Comparison of ENCODE assay signal across 8 mouse cellular contexts in genomic region chr16:20677974-20678675, GRCm38 (mm10). TPM values are rescaled to one million over a fixed set of nuclear protein-coding genes. Genes with fewer than 3 reads are reported as not detected.
A peak's percentile ranks its signal among the peaks of the same experiment; 100 is the strongest.
DNase-seq lines count a peak whose midpoint lies in the region; ATAC-seq and TF ChIP-seq lines count a peak whose summit lies in the region.

No protein-coding gene starts in this region.

- peak; percentile 68 for DNase-seq in liver
- DNase-seq in liver, embryonic 11.5 days (ENCODE audit: low spot score), result no peak
- DNase-seq in cerebellum, adult 2 months, result peak; percentile 81 to 87
- DNase-seq in gonadal fat pad, adult 2 months (ENCODE audit: low read depth), result peak; percentile 56
- peak; percentile 75 to 77 for DNase-seq in layer of hippocampus, adult 8-10 months (ENCODE audit: low spot score in 2 of 2)
- DNase-seq in lung, postnatal 36 days, result peak; percentile 95
- DNase-seq in urinary bladder, adult 18-20 months (ENCODE audit: low spot score in 2 of 2), result peak; percentile 79 to 88
- no peak for DNase-seq in neural tube, embryonic 10.5 days (ENCODE audit: extremely low spot score, low spot score)

- H3K4me3 ChIP-seq in liver, embryonic 11.5 days (ENCODE audit: low read depth, low read length), result no peak overlapping the region
- H3K4me3 ChIP-seq in cerebellum, adult 2 months (replicated peaks; ENCODE audit: insufficient read depth, low read depth, low read length), result no peak overlapping the region

- TF ChIP-seq POLR2A in cerebellum, adult 2 months (IDR thresholded peaks at IDR 0.05; ENCODE audit: borderline replicate concordance, insufficient read depth, low read length), result no peak

- no peak overlapping the region for H3K4me2 ChIP-seq in liver, embryonic 11.5 days

- H3K36me3 ChIP-seq in liver, embryonic 11.5 days (ENCODE audit: control insufficient read depth, insufficient read depth, low read length), result peaks cover 75% of the 10 kb centered on the region

- ATAC-seq in liver, embryonic 11.5 days (replicated peaks; ENCODE audit: low FRiP score), result no peak

- peaks cover 16% of the 10 kb centered on the region for H3K4me1 ChIP-seq in liver, embryonic 11.5 days (replicated peaks; ENCODE audit: control insufficient read depth, insufficient read depth, low read length)
- H3K4me1 ChIP-seq in cerebellum, adult 2 months (ENCODE audit: control insufficient read depth, insufficient read depth, low read length), result peaks cover 19% of the 10 kb centered on the region

- 86% methylated on average over 10 of the region's 10 CpGs for WGBS in liver, embryonic 11.5 days
- 25% methylated on average over 10 of the region's 10 CpGs for WGBS in cerebellum, adult 2 months

- H3K27me3 ChIP-seq in liver, embryonic 11.5 days (replicated peaks; ENCODE audit: control insufficient read depth, insufficient read depth, low read length), result no peaks in the 10 kb centered on the region
- no peaks in the 10 kb centered on the region for H3K27me3 ChIP-seq in cerebellum, adult 2 months (ENCODE audit: control insufficient read depth, insufficient read depth, low read length)

- TF ChIP-seq CTCF in cerebellum, adult 2 months (IDR thresholded peaks at IDR 0.05; ENCODE audit: borderline replicate concordance, insufficient read depth, low read depth, low read length), result no peak

- no peak overlapping the region for H3K9ac ChIP-seq in liver, embryonic 11.5 days (ENCODE audit: low read depth, low read length)

- no peak overlapping the region for H3K27ac ChIP-seq in liver, embryonic 11.5 days (ENCODE audit: low read depth, low read length)
- no peak overlapping the region for H3K27ac ChIP-seq in cerebellum, adult 2 months (ENCODE audit: insufficient read depth, low read length)

- no peaks in the 10 kb centered on the region for H3K9me3 ChIP-seq in liver, embryonic 11.5 days (ENCODE audit: control insufficient read depth, low read length)

RNA-seq across cellular contexts. Expression of gene Eif4g1, which starts 10.0 kb away (rescaled TPM):
- polyA plus RNA-seq in liver, embryonic 11.5 days (2014; fragmentation: Nextera tagmentation; extraction: Ambion mirVana), result 185 and 196 TPM in 2 replicates
- 184 and 193 TPM in 2 replicates for polyA plus RNA-seq in cerebellum, adult 2 months (2012; rRNA removed)
- 338 and 402 TPM in 2 replicates for polyA plus RNA-seq in gonadal fat pad, adult 2 months (2012; rRNA removed)
- total RNA-seq in layer of hippocampus, adult 8-10 months (2022), result 100 to 1,000 TPM; 273 to 282 (median 281) TPM

RNA-seq across cellular contexts. Expression of gene Fam131a, which starts 14.9 kb away (rescaled TPM):
- 2.1 TPM in 2 replicates for polyA plus RNA-seq in liver, embryonic 11.5 days (2014; fragmentation: Nextera tagmentation; extraction: Ambion mirVana)
- polyA plus RNA-seq in cerebellum, adult 2 months (2012; rRNA removed), result 123 and 137 TPM in 2 replicates
- polyA plus RNA-seq in gonadal fat pad, adult 2 months (2012; rRNA removed), result 11.8 and 12.7 TPM in 2 replicates
- total RNA-seq in layer of hippocampus, adult 8-10 months (2022), result 100 to 1,000 TPM; 395 to 431 (median 412) TPM

RNA-seq across cellular contexts. Expression of gene Psmd2, which starts 26.7 kb away (rescaled TPM):
- polyA plus RNA-seq in liver, embryonic 11.5 days (2014; fragmentation: Nextera tagmentation; extraction: Ambion mirVana), result 354 and 386 TPM in 2 replicates
- 203 and 204 TPM in 2 replicates for polyA plus RNA-seq in cerebellum, adult 2 months (2012; rRNA removed)
- 110 and 118 TPM in 2 replicates for polyA plus RNA-seq in gonadal fat pad, adult 2 months (2012; rRNA removed)
- 100 to 1,000 TPM; 222 to 231 (median 228) TPM for total RNA-seq in layer of hippocampus, adult 8-10 months (2022)

RNA-seq across cellular contexts. Expression of gene Polr2h, which starts 39.3 kb away (rescaled TPM):
- polyA plus RNA-seq in liver, embryonic 11.5 days (2014; fragmentation: Nextera tagmentation; extraction: Ambion mirVana), result 124 and 127 TPM in 2 replicates
- 38.6 and 41.2 TPM in 2 replicates for polyA plus RNA-seq in cerebellum, adult 2 months (2012; rRNA removed)
- 19.2 and 21.3 TPM in 2 replicates for polyA plus RNA-seq in gonadal fat pad, adult 2 months (2012; rRNA removed)
- 10 to 100 TPM; 18.6 to 29.3 (median 22.7) TPM for total RNA-seq in layer of hippocampus, adult 8-10 months (2022)

RNA-seq across cellular contexts. Expression of gene Clcn2, which starts 39.4 kb away (rescaled TPM):
- 14.4 and 15.3 TPM in 2 replicates for polyA plus RNA-seq in liver, embryonic 11.5 days (2014; fragmentation: Nextera tagmentation; extraction: Ambion mirVana)
- polyA plus RNA-seq in cerebellum, adult 2 months (2012; rRNA removed), result 94.4 and 97.2 TPM in 2 replicates
- polyA plus RNA-seq in gonadal fat pad, adult 2 months (2012; rRNA removed), result 17.3 and 19.3 TPM in 2 replicates
- 100 to 1,000 TPM in 1 of 4 experiments, 10 to 100 TPM in 3; 83.1 to 103 (median 87.5) TPM for total RNA-seq in layer of hippocampus, adult 8-10 months (2022)

Comparison
In these comparisons a context has a peak if more than half of its experiments do, and no peak if none do; other contexts are left out.
1. DNase-seq: peak in liver (single experiment), cerebellum, adult 2 months (2 of 2), gonadal fat pad, adult 2 months (single experiment), layer of hippocampus, adult 8-10 months (2 of 2), lung, postnatal 36 days (single experiment) and urinary bladder, adult 18-20 months (2 of 2); none in liver, embryonic 11.5 days (single experiment) and neural tube, embryonic 10.5 days (single experiment).